Mouse (Mus musculus): ENCODE results near the gene Crip1. TPM values are rescaled to one million over a fixed set of nuclear protein-coding genes. Genes with fewer than 3 reads are reported as not detected.

The Crip1 gene
- polyA plus RNA-seq, 1 experiment from 2014 or later: 1,744 TPM

GRCm38 (mm10) chr12:113100448-113101076 lies 45.6 kb upstream of the Crip1 start:
- Histone ChIP-seq H3K4me2 (replicated peaks; ENCODE audit: low read depth, low read length) (no peak overlapping the region), H3K9me3 (ENCODE audit: low read length) (no peaks in the 10 kb centered on the region), H3K4me3 (ENCODE audit: low read depth, low read length) (no peak overlapping the region), H3K4me1 (ENCODE audit: insufficient read depth, low read depth, low read length) (no peaks in the 10 kb centered on the region; the same call in 1 of the 2 replicates), H3K27me3 (replicated peaks; ENCODE audit: insufficient read depth, low read length) (no peaks in the 10 kb centered on the region), H3K36me3 (ENCODE audit: insufficient read depth, low read length) (no peaks in the 10 kb centered on the region), H3K9ac (replicated peaks; ENCODE audit: low read depth) (no peak overlapping the region), H3K27ac (ENCODE audit: low read length) (no peak overlapping the region)
- TF ChIP-seq CTCF (IDR thresholded peaks at IDR 0.05) (no peak), EP300 (IDR thresholded peaks at IDR 0.05) (no peak)
- ATAC-seq (no peak), DNase-seq (ENCODE audit: low spot score) (no peak)
- 68% methylated on average over 5 of the region's 5 CpGs for WGBS

- TF ChIP-seq EP300 (IDR thresholded peaks at IDR 0.05) (no peak), CTCF (IDR thresholded peaks at IDR 0.05) (no peak)
- ATAC-seq (no peak), DNase-seq (ENCODE audit: low spot score) (no peak)
- Histone ChIP-seq H3K27me3 (replicated peaks; ENCODE audit: insufficient read depth, low read length) (no peaks in the 10 kb centered on the region), H3K27ac (ENCODE audit: low read length) (no peak overlapping the region), H3K4me1 (ENCODE audit: insufficient read depth, low read depth, low read length) (no peaks in the 10 kb centered on the region; the same call in 1 of the 2 replicates), H3K9ac (replicated peaks; ENCODE audit: low read depth) (no peak overlapping the region), H3K4me3 (ENCODE audit: low read depth, low read length) (no peak overlapping the region), H3K36me3 (ENCODE audit: insufficient read depth, low read length) (no peaks in the 10 kb centered on the region), H3K9me3 (ENCODE audit: low read length) (no peaks in the 10 kb centered on the region), H3K4me2 (replicated peaks; ENCODE audit: low read depth, low read length) (no peak overlapping the region)
- 64% methylated on average over 9 of the region's 9 CpGs for WGBS
Measured at GRCm38 (mm10) chr12:113101251-113101960, 44.7 kb upstream of the Crip1 start.

GRCm38 (mm10) chr12:113102461-113102860 lies 43.7 kb upstream of the Crip1 start:
- Histone ChIP-seq H3K4me1 (ENCODE audit: insufficient read depth, low read depth, low read length) (no peaks in the 10 kb centered on the region; the same call in 1 of the 2 replicates), H3K27me3 (replicated peaks; ENCODE audit: insufficient read depth, low read length) (no peaks in the 10 kb centered on the region), H3K4me2 (replicated peaks; ENCODE audit: low read depth, low read length) (no peak overlapping the region), H3K9ac (replicated peaks; ENCODE audit: low read depth) (no peak overlapping the region), H3K27ac (ENCODE audit: low read length) (no peak overlapping the region), H3K4me3 (ENCODE audit: low read depth, low read length) (no peak overlapping the region), H3K9me3 (ENCODE audit: low read length) (no peaks in the 10 kb centered on the region), H3K36me3 (ENCODE audit: insufficient read depth, low read length) (no peaks in the 10 kb centered on the region)
- 54% methylated on average over 6 of the region's 6 CpGs for WGBS
- ATAC-seq (peak; percentile 43), DNase-seq (ENCODE audit: low spot score) (peak; percentile 65)
- TF ChIP-seq EP300 (IDR thresholded peaks at IDR 0.05) (no peak), CTCF (IDR thresholded peaks at IDR 0.05) (peak; percentile 77)

GRCm38 (mm10) chr12:113103846-113104451 lies 42.2 kb upstream of the Crip1 start:
- DNase-seq (ENCODE audit: low spot score): peak; percentile 50
- H3K27me3 ChIP-seq (replicated peaks; ENCODE audit: insufficient read depth, low read length): no peaks in the 10 kb centered on the region
- no peak for ATAC-seq

GRCm38 (mm10) chr12:113106386-113106785 lies 39.7 kb upstream of the Crip1 start:
- DNase-seq (ENCODE audit: low spot score): peak; percentile 58
- H3K27ac ChIP-seq (ENCODE audit: low read length): peak overlapping the region; percentile 32; the same call in 1 of the 2 replicates
- TF ChIP-seq EP300 (IDR thresholded peaks at IDR 0.05): no peak
- no peak for TF ChIP-seq CTCF (IDR thresholded peaks at IDR 0.05)
- H3K4me1 ChIP-seq (ENCODE audit: insufficient read depth, low read depth, low read length): no peaks in the 10 kb centered on the region; the same call in 1 of the 2 replicates
- 49% methylated on average over 6 of the region's 6 CpGs for WGBS
- ATAC-seq: peak; percentile 47
- no peaks in the 10 kb centered on the region for H3K9me3 ChIP-seq (ENCODE audit: low read length)
- no peaks in the 10 kb centered on the region for H3K36me3 ChIP-seq (ENCODE audit: insufficient read depth, low read length)
- H3K9ac ChIP-seq (replicated peaks; ENCODE audit: low read depth): no peak overlapping the region
- no peaks in the 10 kb centered on the region for H3K27me3 ChIP-seq (replicated peaks; ENCODE audit: insufficient read depth, low read length)
- no peak overlapping the region for H3K4me3 ChIP-seq (ENCODE audit: low read depth, low read length)
- H3K4me2 ChIP-seq (replicated peaks; ENCODE audit: low read depth, low read length): no peak overlapping the region

More at GRCm38 (mm10) chr12:113103846-113104451, 42.2 kb upstream of the Crip1 start:
- Histone ChIP-seq H3K36me3 (ENCODE audit: insufficient read depth, low read length) (no peaks in the 10 kb centered on the region), H3K27ac (ENCODE audit: low read length) (no peak overlapping the region), H3K4me3 (ENCODE audit: low read depth, low read length) (no peak overlapping the region), H3K9me3 (ENCODE audit: low read length) (no peaks in the 10 kb centered on the region), H3K4me1 (ENCODE audit: insufficient read depth, low read depth, low read length) (no peaks in the 10 kb centered on the region; the same call in none of the 2 replicates), H3K9ac (replicated peaks; ENCODE audit: low read depth) (no peak overlapping the region), H3K4me2 (replicated peaks; ENCODE audit: low read depth, low read length) (no peak overlapping the region)
- TF ChIP-seq CTCF (IDR thresholded peaks at IDR 0.05): peak; percentile 63
- no peak for TF ChIP-seq EP300 (IDR thresholded peaks at IDR 0.05)
- 72% methylated on average over 8 of the region's 8 CpGs for WGBS

GRCm38 (mm10) chr12:113107431-113108124 lies 38.5 kb upstream of the Crip1 start:
- H3K27ac ChIP-seq (ENCODE audit: low read length): no peak overlapping the region; the same call in 1 of the 2 replicates

More at GRCm38 (mm10) chr12:113107431-113108124, 38.5 kb upstream of the Crip1 start:
- ATAC-seq: no peak
- Histone ChIP-seq H3K4me2 (replicated peaks; ENCODE audit: low read depth, low read length) (no peak overlapping the region), H3K27me3 (replicated peaks; ENCODE audit: insufficient read depth, low read length) (no peaks in the 10 kb centered on the region), H3K9ac (replicated peaks; ENCODE audit: low read depth) (no peak overlapping the region), H3K36me3 (ENCODE audit: insufficient read depth, low read length) (no peaks in the 10 kb centered on the region), H3K4me1 (ENCODE audit: insufficient read depth, low read depth, low read length) (no peaks in the 10 kb centered on the region; the same call in 1 of the 2 replicates), H3K4me3 (ENCODE audit: low read depth, low read length) (no peak overlapping the region), H3K9me3 (ENCODE audit: low read length) (no peaks in the 10 kb centered on the region)
- DNase-seq (ENCODE audit: low spot score): no peak
- 65% methylated on average over 4 of the region's 4 CpGs for WGBS
- TF ChIP-seq EP300 (IDR thresholded peaks at IDR 0.05) (no peak), CTCF (IDR thresholded peaks at IDR 0.05) (no peak)

Data from lung, postnatal 0 days (tissue).